Mouse (Mus musculus): Measurements from ENCODE around the gene Mtfr1l. TPM values are rescaled to one million over a fixed set of nuclear protein-coding genes. Genes with fewer than 3 reads are reported as not detected.

Mtfr1l gene
- polyA plus RNA-seq, 1 experiment from 2014 or later: 135 TPM

DNA sequence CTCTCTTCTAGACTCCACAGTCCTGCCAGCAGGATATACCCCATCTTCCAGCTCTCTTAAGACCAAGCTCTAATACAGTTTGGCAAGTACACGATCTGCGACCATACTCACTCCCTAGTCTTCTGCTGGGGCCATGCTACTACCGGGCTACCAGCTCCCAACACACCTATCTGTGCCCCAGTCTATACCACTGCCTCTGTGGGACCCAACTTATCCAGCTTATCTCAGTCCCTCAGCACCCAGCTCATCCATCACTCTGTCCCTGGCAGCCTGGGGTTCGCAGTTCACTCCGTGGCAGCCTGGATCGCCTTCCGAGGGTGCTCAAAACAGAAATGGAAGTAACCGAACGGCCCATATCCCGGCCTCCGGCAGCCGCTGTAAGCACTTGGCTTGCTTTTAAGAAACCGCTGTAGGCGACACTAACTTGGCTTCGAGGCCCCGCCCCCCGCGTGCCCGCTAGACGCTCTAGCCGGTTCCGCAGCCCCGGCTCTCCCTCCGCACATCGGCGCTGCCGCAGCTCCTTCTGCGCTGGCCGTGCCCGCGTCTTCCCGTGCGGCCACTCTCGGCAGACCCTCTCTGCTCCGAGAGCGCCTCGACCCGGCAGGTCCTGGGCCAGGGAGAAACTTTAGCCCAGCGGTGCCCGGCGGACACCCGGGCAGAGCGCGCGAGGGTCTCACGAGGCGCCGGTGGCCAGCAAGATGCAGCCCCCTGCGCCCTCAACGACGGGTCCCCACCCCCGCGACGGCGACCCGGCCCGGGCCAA, 882 bp downstream of the Mtfr1l start:
- peak overlapping the region; percentile 50 for H3K27ac ChIP-seq (ENCODE audit: low read depth, low read length)
- H3K27me3 ChIP-seq (ENCODE audit: control insufficient read depth, insufficient read depth, low read length): no peaks in the 10 kb centered on the region
- H3K4me3 ChIP-seq (ENCODE audit: low read depth, low read length): peak overlapping the region; percentile 91
- WGBS: 1% methylated on average over 51 of the region's 57 CpGs
- H3K9me3 ChIP-seq (ENCODE audit: control insufficient read depth, low read length): no peaks in the 10 kb centered on the region
- peak; percentile 9; the same call in 1 of the 2 replicates for ATAC-seq (replicated peaks; ENCODE audit: low FRiP score)
- peak overlapping the region; percentile 95 for H3K4me2 ChIP-seq (ENCODE audit: low read depth, low read length, severe bottlenecking)
- peak overlapping the region; percentile 79 for H3K9ac ChIP-seq (ENCODE audit: low read length)
- peak; percentile 81 for DNase-seq (ENCODE audit: low spot score)
- H3K4me1 ChIP-seq (replicated peaks; ENCODE audit: control insufficient read depth, insufficient read depth, low read length): peaks cover 11% of the 10 kb centered on the region
- no peaks in the 10 kb centered on the region; the same call in 1 of the 2 replicates for H3K36me3 ChIP-seq (ENCODE audit: control insufficient read depth, insufficient read depth, low read length)

DNA sequence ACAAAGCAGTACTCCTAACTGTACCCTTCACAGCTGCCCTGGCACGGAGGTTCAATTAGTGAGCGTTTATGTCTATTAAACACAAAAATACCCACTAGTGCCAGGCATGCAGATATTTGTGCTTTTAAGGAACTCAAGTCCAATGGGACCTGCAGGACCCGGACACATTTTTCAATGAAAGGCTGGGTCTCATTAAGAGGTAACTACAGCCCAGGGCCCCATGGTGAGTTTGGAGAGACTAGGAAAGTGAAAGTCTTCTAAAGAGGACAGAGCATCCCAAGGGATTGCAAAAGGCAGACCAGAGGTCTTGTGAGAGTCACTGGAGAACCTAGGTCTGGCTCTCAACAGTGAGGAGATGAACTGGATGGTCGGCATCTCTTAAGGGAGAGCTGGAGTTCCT, 1.8 kb downstream of the Mtfr1l start:
- H3K4me1 ChIP-seq (replicated peaks; ENCODE audit: control insufficient read depth, insufficient read depth, low read length): peaks cover 11% of the 10 kb centered on the region
- ATAC-seq (replicated peaks; ENCODE audit: low FRiP score) (no peak), DNase-seq (ENCODE audit: low spot score) (no peak)
- H3K36me3 ChIP-seq (ENCODE audit: control insufficient read depth, insufficient read depth, low read length): no peaks in the 10 kb centered on the region; the same call in 1 of the 2 replicates
- peak overlapping the region; percentile 95 for H3K4me2 ChIP-seq (ENCODE audit: low read depth, low read length, severe bottlenecking)
- H3K4me3 ChIP-seq (ENCODE audit: low read depth, low read length): no peak overlapping the region; the same call in 1 of the 2 replicates
- no peak overlapping the region for H3K9ac ChIP-seq (ENCODE audit: low read length)
- no peaks in the 10 kb centered on the region for H3K9me3 ChIP-seq (ENCODE audit: control insufficient read depth, low read length)
- WGBS: 90% methylated on average over 4 of the region's 4 CpGs
- no peak overlapping the region for H3K27ac ChIP-seq (ENCODE audit: low read depth, low read length)
- H3K27me3 ChIP-seq (ENCODE audit: control insufficient read depth, insufficient read depth, low read length): no peaks in the 10 kb centered on the region

DNA sequence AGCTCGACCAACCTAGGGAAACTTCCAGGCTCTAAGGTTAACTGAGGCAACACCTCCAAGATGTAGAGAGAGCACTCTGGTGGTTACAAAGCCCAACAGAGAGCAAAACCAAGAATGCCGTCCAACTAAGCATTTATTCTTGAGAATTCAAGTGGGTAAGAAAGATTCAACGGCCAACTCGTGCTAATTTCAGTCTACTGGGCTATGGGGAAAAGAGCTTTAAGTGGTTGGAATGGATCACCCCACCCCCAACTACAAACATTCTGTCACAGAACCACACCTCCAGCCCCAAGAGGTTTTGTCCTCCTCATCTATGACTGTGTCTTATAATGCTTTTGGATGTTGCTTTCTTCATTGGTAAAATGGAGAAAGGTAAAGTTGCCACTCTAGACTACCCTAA, 2.3 kb downstream of the Mtfr1l start:
- 80% methylated on average over 4 of the region's 4 CpGs for WGBS
- Histone ChIP-seq H3K9me3 (ENCODE audit: control insufficient read depth, low read length) (no peaks in the 10 kb centered on the region), H3K36me3 (ENCODE audit: control insufficient read depth, insufficient read depth, low read length) (no peaks in the 10 kb centered on the region; the same call in 1 of the 2 replicates), H3K9ac (ENCODE audit: low read length) (no peak overlapping the region), H3K4me3 (ENCODE audit: low read depth, low read length) (no peak overlapping the region), H3K4me1 (replicated peaks; ENCODE audit: control insufficient read depth, insufficient read depth, low read length) (peaks cover 11% of the 10 kb centered on the region), H3K4me2 (ENCODE audit: low read depth, low read length, severe bottlenecking) (no peak overlapping the region), H3K27ac (ENCODE audit: low read depth, low read length) (no peak overlapping the region), H3K27me3 (ENCODE audit: control insufficient read depth, insufficient read depth, low read length) (no peaks in the 10 kb centered on the region)
- no peak for ATAC-seq (replicated peaks; ENCODE audit: low FRiP score)
- DNase-seq (ENCODE audit: low spot score): no peak

DNA sequence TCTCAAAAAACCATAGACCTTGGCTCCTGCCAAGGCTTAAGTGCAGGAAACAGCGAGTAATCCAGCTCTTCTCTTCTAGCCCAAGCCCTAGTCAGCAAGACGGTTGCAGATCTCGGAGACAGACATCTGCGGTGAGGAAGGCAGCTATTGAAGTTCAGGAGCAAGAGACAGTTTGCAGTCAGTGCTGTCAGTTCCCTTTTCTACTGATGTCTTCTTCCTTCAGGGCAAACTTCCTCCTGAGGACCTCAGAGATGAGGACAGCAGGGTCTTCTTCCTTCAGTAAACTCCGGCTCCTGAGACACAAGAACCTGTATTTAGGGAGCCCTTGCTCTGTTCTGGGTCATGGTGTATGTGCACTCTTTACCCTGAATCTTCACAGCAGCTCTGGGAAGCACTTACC, 9.0 kb downstream of the Mtfr1l start:
- Histone ChIP-seq H3K27ac (ENCODE audit: low read depth, low read length) (no peak overlapping the region), H3K9me3 (ENCODE audit: control insufficient read depth, low read length) (no peaks in the 10 kb centered on the region), H3K4me2 (ENCODE audit: low read depth, low read length, severe bottlenecking) (no peak overlapping the region), H3K36me3 (ENCODE audit: control insufficient read depth, insufficient read depth, low read length) (no peaks in the 10 kb centered on the region; the same call in 1 of the 2 replicates), H3K27me3 (ENCODE audit: control insufficient read depth, insufficient read depth, low read length) (no peaks in the 10 kb centered on the region), H3K9ac (ENCODE audit: low read length) (no peak overlapping the region), H3K4me3 (ENCODE audit: low read depth, low read length) (no peak overlapping the region), H3K4me1 (replicated peaks; ENCODE audit: control insufficient read depth, insufficient read depth, low read length) (peaks cover 4% of the 10 kb centered on the region; the same call in 1 of the 2 replicates)
- DNase-seq (ENCODE audit: low spot score) (no peak), ATAC-seq (replicated peaks; ENCODE audit: low FRiP score) (no peak)
- WGBS: 77% methylated on average over 5 of the region's 5 CpGs

DNA sequence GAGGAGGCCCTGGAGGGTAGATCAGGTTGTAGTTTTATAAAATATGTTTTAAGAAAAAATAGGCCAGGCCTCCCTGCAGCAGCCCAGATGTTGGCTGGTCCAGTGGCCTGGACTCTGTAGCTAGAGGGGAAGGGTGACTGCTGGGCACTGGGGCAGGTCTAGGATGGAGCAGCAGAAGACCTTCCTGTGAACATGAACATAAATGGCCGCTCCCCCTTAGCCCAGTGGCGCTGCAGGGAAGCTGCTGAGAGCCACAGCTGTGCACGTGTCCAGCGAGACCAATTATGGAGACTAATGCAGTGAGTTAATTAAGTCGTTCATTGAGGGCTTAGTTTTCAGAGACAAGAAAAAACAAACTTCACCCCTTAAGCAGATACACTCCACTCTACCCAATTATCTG, 9.4 kb downstream of the Mtfr1l start:
- Histone ChIP-seq H3K27ac (ENCODE audit: low read depth, low read length) (no peak overlapping the region), H3K9me3 (ENCODE audit: control insufficient read depth, low read length) (no peaks in the 10 kb centered on the region), H3K36me3 (ENCODE audit: control insufficient read depth, insufficient read depth, low read length) (no peaks in the 10 kb centered on the region; the same call in 1 of the 2 replicates), H3K4me3 (ENCODE audit: low read depth, low read length) (no peak overlapping the region), H3K4me2 (ENCODE audit: low read depth, low read length, severe bottlenecking) (no peak overlapping the region), H3K27me3 (ENCODE audit: control insufficient read depth, insufficient read depth, low read length) (no peaks in the 10 kb centered on the region), H3K4me1 (replicated peaks; ENCODE audit: control insufficient read depth, insufficient read depth, low read length) (peaks cover 4% of the 10 kb centered on the region; the same call in 1 of the 2 replicates), H3K9ac (ENCODE audit: low read length) (no peak overlapping the region)
- DNase-seq (ENCODE audit: low spot score): peak; percentile 68
- 61% methylated on average over 5 of the region's 5 CpGs for WGBS
- ATAC-seq (replicated peaks; ENCODE audit: low FRiP score): no peak

DNA sequence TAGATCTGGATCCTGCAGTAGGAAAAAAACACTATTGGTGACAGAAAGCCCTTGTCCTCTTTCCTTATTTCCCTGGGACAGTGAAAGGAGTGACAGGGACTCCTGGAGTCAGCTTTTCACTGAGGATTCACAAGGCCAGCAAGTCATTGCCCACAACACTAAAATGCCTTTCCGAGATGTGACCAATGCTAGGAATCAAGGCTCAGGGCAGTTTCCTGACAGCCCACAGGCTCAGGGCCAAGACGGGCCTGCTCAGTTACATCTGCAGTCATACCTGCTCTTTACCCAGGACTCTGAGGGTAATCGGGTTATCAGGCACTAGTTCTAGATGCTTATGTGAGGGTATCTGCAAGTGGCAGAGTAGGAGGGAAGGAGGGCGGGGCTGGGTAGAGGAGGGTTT, 11.7 kb downstream of the Mtfr1l start:
- H3K4me3 ChIP-seq (ENCODE audit: low read depth, low read length): no peak overlapping the region
- H3K4me2 ChIP-seq (ENCODE audit: low read depth, low read length, severe bottlenecking): no peak overlapping the region
- H3K27ac ChIP-seq (ENCODE audit: low read depth, low read length): no peak overlapping the region
- no peaks in the 10 kb centered on the region; the same call in 1 of the 2 replicates for H3K36me3 ChIP-seq (ENCODE audit: control insufficient read depth, insufficient read depth, low read length)
- no peak for DNase-seq (ENCODE audit: low spot score)
- no peaks in the 10 kb centered on the region for H3K27me3 ChIP-seq (ENCODE audit: control insufficient read depth, insufficient read depth, low read length)
- ATAC-seq (replicated peaks; ENCODE audit: low FRiP score): no peak
- H3K9me3 ChIP-seq (ENCODE audit: control insufficient read depth, low read length): no peaks in the 10 kb centered on the region
- H3K4me1 ChIP-seq (replicated peaks; ENCODE audit: control insufficient read depth, insufficient read depth, low read length): peaks cover 4% of the 10 kb centered on the region; the same call in 1 of the 2 replicates
- no peak overlapping the region for H3K9ac ChIP-seq (ENCODE audit: low read length)
- 91% methylated on average over 4 of the region's 4 CpGs for WGBS

DNA sequence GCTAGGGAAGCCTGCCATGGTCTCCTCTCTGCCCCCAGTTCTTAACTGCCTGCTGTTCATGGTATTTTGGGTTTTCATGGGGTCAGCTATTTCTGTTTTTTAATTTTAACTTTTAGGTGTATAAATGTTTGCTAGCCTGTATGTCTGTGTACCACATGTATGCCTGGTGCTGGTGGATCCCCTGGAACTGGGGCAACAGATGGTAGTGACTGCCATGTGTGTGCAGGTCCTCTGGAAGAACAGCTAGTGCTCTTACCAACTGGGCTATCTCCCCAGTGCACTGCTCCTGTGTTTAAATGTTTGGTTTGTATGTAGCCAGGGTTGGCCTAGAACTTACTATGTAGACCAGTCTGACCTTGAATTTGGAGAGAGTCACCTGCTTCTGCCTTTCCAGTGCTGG, 15.9 kb downstream of the Mtfr1l start:
- no peaks in the 10 kb centered on the region for H3K9me3 ChIP-seq (ENCODE audit: control insufficient read depth, low read length)
- H3K4me3 ChIP-seq (ENCODE audit: low read depth, low read length): no peak overlapping the region
- H3K9ac ChIP-seq (ENCODE audit: low read length): no peak overlapping the region
- no peaks in the 10 kb centered on the region; the same call in 1 of the 2 replicates for H3K36me3 ChIP-seq (ENCODE audit: control insufficient read depth, insufficient read depth, low read length)
- ATAC-seq (replicated peaks; ENCODE audit: low FRiP score): no peak
- no peak overlapping the region for H3K27ac ChIP-seq (ENCODE audit: low read depth, low read length)
- no peaks in the 10 kb centered on the region for H3K27me3 ChIP-seq (ENCODE audit: control insufficient read depth, insufficient read depth, low read length)
- no peak overlapping the region for H3K4me2 ChIP-seq (ENCODE audit: low read depth, low read length, severe bottlenecking)
- H3K4me1 ChIP-seq (replicated peaks; ENCODE audit: control insufficient read depth, insufficient read depth, low read length): no peaks in the 10 kb centered on the region; the same call in 1 of the 2 replicates
- no peak for DNase-seq (ENCODE audit: low spot score)

DNA sequence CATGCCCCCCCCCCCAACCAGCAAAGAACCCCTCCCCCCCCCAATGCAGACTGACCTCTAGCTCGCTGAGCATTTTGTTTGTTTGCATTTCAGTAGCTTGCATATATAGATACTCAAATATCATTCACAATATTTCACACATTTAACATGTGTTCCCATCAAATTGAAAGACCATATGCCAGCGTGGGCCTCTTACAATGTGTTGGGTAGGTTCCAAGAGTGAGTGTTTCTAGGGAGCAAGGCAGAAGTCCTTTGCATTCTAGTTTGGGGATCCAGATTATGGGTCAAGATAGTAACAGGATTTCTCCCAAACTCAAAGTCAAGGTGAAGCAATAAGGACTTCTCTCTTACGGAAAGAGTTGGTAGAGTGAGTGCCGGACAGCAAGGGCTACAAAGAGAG, 16.6 kb downstream of the Mtfr1l start:
- 94% methylated on average over 4 of the region's 4 CpGs for WGBS
- Histone ChIP-seq H3K4me1 (replicated peaks; ENCODE audit: control insufficient read depth, insufficient read depth, low read length) (no peaks in the 10 kb centered on the region; the same call in 1 of the 2 replicates), H3K27me3 (ENCODE audit: control insufficient read depth, insufficient read depth, low read length) (no peaks in the 10 kb centered on the region), H3K4me2 (ENCODE audit: low read depth, low read length, severe bottlenecking) (no peak overlapping the region), H3K4me3 (ENCODE audit: low read depth, low read length) (no peak overlapping the region), H3K9ac (ENCODE audit: low read length) (no peak overlapping the region), H3K36me3 (ENCODE audit: control insufficient read depth, insufficient read depth, low read length) (no peaks in the 10 kb centered on the region; the same call in 1 of the 2 replicates), H3K27ac (ENCODE audit: low read depth, low read length) (no peak overlapping the region), H3K9me3 (ENCODE audit: control insufficient read depth, low read length) (no peaks in the 10 kb centered on the region)
- ATAC-seq (replicated peaks; ENCODE audit: low FRiP score) (no peak), DNase-seq (ENCODE audit: low spot score) (no peak)

DNA sequence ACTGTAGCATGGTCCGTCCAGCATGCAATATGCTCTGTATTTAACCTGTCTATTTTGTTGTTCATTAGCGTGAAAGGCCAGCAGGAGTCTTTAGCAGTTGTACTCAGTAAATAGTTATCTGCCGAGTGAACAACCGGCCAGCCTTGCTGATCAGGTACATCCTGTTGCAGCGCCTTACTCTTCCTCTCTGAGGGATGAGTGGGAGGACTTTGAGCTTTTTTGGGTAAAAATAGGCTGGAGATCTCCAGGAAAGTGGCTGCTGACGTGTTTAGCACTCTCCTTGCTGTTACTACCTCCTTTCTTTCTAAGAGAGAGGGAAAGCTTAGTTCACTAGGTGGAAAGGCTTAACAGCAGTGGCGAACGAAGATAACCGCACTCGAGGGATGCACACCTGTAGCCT, 17.5 kb downstream of the Mtfr1l start:
- ATAC-seq (replicated peaks; ENCODE audit: low FRiP score): no peak
- H3K9ac ChIP-seq (ENCODE audit: low read length): no peak overlapping the region
- WGBS: 87% methylated on average over 10 of the region's 10 CpGs
- H3K27ac ChIP-seq (ENCODE audit: low read depth, low read length): no peak overlapping the region
- no peak for DNase-seq (ENCODE audit: low spot score)
- no peak overlapping the region for H3K4me2 ChIP-seq (ENCODE audit: low read depth, low read length, severe bottlenecking)
- no peak overlapping the region for H3K4me3 ChIP-seq (ENCODE audit: low read depth, low read length)
- H3K4me1 ChIP-seq (replicated peaks; ENCODE audit: control insufficient read depth, insufficient read depth, low read length): peaks cover under 1% of the 10 kb centered on the region; the same call in 1 of the 2 replicates
- H3K36me3 ChIP-seq (ENCODE audit: control insufficient read depth, insufficient read depth, low read length): no peaks in the 10 kb centered on the region; the same call in 1 of the 2 replicates
- H3K27me3 ChIP-seq (ENCODE audit: control insufficient read depth, insufficient read depth, low read length): no peaks in the 10 kb centered on the region
- H3K9me3 ChIP-seq (ENCODE audit: control insufficient read depth, low read length): no peaks in the 10 kb centered on the region

All from forebrain, embryonic 11.5 days (tissue).